Mouse (Mus musculus) stomach, postnatal 0 days (tissue): Measurements from ENCODE around the gene Ier5l. TPM values are rescaled to one million over a fixed set of nuclear protein-coding genes. Genes with fewer than 3 reads are reported as not detected.

Source experiments
- ATAC-seq: fragments of 200-750 bp; cut with Nextera tagmentation; 2 replicates; pipeline ENCODE4 v1.8.0; 2017; ENCODE audit not compliant: low FRiP score, low TSS enrichment
- DNase-seq: peaks from one replicate; pipeline ENCODE4 v3.0.0-alpha.2; 2016; ENCODE audit warnings: low spot score
- H3K27ac ChIP-seq: fragments of 300-500 bp; sonication (generic); replicated peaks from 2 replicates; pipeline ENCODE4 v1.5.1; 2014; ENCODE audit warnings: mild to moderate bottlenecking, control low read depth
- H3K27me3 ChIP-seq: fragments of 300-500 bp; sonication (generic); 2 replicates; pipeline ENCODE4 v1.6.1; 2014; ENCODE audit warnings: low read length; ENCODE audit not compliant: control insufficient read depth, insufficient read depth
- H3K36me3 ChIP-seq: fragments of 300-500 bp; sonication (generic); 2 replicates; pipeline ENCODE4 v1.6.1; 2014; ENCODE audit warnings: low read length, mixed read lengths; ENCODE audit not compliant: control insufficient read depth, insufficient read depth
- H3K4me1 ChIP-seq: fragments of 300-500 bp; sonication (generic); replicated peaks from 2 replicates; pipeline ENCODE4 v1.6.1; 2014; ENCODE audit warnings: antibody characterized with exemption; ENCODE audit not compliant: control insufficient read depth, insufficient read depth
- H3K4me2 ChIP-seq: fragments of 300-500 bp; sonication (generic); replicated peaks from 2 replicates; pipeline ENCODE4 v1.6.1; 2014; ENCODE audit warnings: low read depth, mild to moderate bottlenecking, control low read depth, moderate library complexity
- H3K4me3 ChIP-seq: fragments of 300-500 bp; sonication (generic); 2 replicates; pipeline ENCODE4 v1.5.1; 2014; ENCODE audit warnings: low read depth, low read length, control low read depth
- H3K9ac ChIP-seq: fragments of 300-500 bp; sonication (generic); 2 replicates; pipeline ENCODE4 v1.6.1; 2014; ENCODE audit warnings: mild to moderate bottlenecking, low read length, control low read depth, mixed read lengths
- H3K9me3 ChIP-seq: fragments of 300-500 bp; sonication (generic); 2 replicates; pipeline ENCODE4 v1.6.1; 2016; ENCODE audit warnings: low read length; ENCODE audit not compliant: control insufficient read depth
- CTCF ChIP-seq: IDR thresholded peaks from 2 replicates; pipeline ENCODE4 v1.5.1; 2016; ENCODE audit warnings: antibody characterized with exemption, low read depth, mild to moderate bottlenecking, moderate library complexity
- EP300 ChIP-seq: optimal IDR thresholded peaks from 2 replicates; pipeline ENCODE3; 2016; ENCODE audit warnings: antibody characterized with exemption
- WGBS: fragments of 180-500 bp; shearing (Covaris S2); extraction: QIAGEN DNeasy Blood & Tissue Kit; methylation state at CpG from one replicate; pipeline ENCODE4 v1.1.7; 2014; 5-methylcytosine and 5-hydroxymethylcytosine counted together
- polyA plus RNA-seq: library from polyadenylated mRNA; unstranded; fragments of >200 nt; fragmentation: Nextera tagmentation; extraction: Ambion mirVana; gene quantifications from 2 replicates; pipeline ENCODE4 v1.2.1, GENCODE M21; 2015

Ier5l gene
- polyA plus RNA-seq, 1 experiment from 2014 or later: 1.8 TPM

DNA sequence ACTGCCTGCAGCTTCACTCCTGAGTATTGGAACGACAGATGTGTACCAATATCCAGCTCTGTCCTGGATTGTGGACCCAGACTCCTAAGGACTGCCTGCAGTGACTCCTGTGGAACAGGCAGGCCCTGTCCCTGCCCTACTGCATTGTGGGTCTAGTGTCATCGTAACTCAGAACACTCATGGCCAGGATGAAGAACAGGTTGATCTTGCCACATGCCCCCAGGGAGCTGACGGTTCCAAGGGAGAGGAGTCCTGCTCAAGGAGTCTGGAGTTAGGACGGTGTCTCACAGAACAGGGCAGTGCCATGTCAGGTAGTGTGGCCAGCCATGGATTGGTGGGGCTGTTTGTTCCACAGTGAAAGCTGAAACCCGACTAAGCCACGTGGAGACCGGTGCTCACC, 27.7 kb upstream of the Ier5l start:
- no peak overlapping the region for H3K4me2 ChIP-seq
- no peak for ATAC-seq
- H3K27me3 ChIP-seq: no peaks in the 10 kb centered on the region
- no peaks in the 10 kb centered on the region for H3K4me1 ChIP-seq
- H3K4me3 ChIP-seq: no peak overlapping the region
- H3K9ac ChIP-seq: no peak overlapping the region
- H3K27ac ChIP-seq: no peak overlapping the region
- DNase-seq: no peak
- no peak for TF ChIP-seq EP300
- no peak for TF ChIP-seq CTCF
- no peaks in the 10 kb centered on the region for H3K36me3 ChIP-seq
- 62% methylated on average over 7 of the region's 7 CpGs for WGBS
- H3K9me3 ChIP-seq: no peaks in the 10 kb centered on the region

DNA sequence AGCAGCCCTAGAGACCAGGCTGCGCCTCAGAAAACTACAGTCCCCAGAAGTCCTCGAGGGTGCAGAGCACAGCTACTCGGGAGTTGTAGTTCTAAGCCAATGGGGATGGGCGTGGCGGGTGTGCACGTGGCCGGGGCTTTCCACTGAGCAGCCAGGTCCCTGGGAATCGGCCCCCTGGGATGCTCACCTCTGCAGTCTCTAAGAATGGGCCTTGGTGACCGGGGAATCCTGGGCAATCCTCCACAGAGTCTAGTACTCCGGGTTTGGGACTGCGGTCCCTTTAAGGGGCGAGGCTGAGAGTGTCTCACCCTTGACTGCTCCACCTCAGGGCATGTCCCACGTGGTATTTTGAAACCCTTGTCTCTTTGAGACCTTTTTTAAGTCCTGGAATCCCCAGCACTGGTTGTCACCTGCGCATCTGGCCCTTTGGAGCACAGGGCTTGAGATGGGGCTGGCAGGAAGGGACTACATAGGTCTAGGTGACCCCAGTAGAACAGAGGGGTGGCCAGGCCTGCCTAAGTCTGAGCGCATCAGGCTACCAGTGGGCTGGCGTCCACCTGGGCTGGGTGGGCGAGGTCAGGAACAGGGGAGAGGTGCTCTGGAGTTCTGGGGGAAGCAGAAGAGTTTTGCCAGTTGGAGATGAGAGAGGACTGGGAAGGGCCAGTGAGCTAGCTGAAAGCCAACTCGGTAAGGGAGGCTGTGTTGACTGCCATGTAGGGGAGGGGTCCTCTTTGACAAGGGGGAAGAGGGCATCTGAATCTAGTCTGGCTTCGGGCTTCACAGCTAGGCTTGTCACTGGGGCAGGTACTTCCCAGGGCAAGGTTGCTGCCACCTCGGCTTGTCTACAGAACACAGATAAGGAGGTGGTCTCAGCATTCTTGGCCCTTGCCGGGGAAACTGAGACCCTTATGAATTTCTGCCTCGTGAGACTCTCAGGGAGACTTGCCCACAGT, 22.2 kb upstream of the Ier5l start:
- H3K9ac ChIP-seq: peak overlapping the region; percentile 35; the same call in 1 of the 2 replicates
- no peak overlapping the region for H3K27ac ChIP-seq
- 21% methylated on average over 22 of the region's 22 CpGs for WGBS
- ATAC-seq: peak; percentile 94
- H3K36me3 ChIP-seq: no peaks in the 10 kb centered on the region
- no peaks in the 10 kb centered on the region for H3K27me3 ChIP-seq
- peak; percentile 79 for DNase-seq
- 0 out of 2 replicates have a peak, but pooled peaks have one; percentile 8 for TF ChIP-seq CTCF
- no peak for TF ChIP-seq EP300
- H3K4me1 ChIP-seq: peaks cover 4% of the 10 kb centered on the region; the same call in 1 of the 2 replicates
- peak overlapping the region; percentile 60 for H3K4me2 ChIP-seq
- H3K9me3 ChIP-seq: no peaks in the 10 kb centered on the region
- peak overlapping the region; percentile 29 for H3K4me3 ChIP-seq

DNA sequence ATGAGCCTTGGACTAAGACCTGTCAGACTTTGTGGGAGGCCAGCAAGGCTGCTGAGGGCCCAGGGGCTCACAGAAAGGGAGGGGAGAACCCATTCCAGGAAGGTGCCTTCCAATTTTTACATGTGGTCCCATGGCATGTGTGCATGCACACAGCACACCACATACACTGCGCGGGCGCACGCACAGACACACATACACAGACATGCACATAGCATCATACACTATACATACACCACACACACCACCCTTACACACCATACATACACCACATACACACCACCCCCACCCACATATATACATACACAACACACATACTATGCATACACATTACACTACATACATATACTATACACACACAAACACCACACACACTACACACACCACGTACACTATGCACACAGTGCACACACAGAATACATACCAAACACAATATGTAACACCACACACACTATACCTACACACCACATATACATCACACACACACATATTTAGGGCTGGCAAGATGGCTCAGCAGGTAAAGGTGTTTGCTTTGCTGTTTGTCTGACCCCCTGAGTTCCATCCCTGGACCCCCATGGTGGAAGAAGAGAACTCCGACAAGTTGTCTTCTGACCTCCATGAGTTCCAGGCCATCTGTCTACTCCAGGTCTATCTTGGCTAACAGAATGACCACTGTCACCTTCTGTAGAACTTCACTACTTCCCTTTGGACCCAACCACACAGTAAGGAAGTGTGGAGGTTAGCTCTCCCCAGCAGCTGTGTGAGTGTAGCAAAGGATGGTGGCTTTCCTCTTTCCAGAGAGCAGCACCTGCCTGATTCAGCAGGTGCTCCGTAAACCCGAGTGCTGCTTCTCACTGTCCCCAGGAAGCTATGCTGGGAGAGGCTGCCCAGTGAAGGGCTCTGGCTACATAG, 21.2 kb upstream of the Ier5l start:
- no peaks in the 10 kb centered on the region for H3K9me3 ChIP-seq
- peak overlapping the region; percentile 29; the same call in 1 of the 2 replicates for H3K4me3 ChIP-seq
- TF ChIP-seq CTCF (no peak), EP300 (no peak)
- ATAC-seq (peak; percentile 24; the same call in 1 of the 2 replicates), DNase-seq (no peak)
- no peaks in the 10 kb centered on the region for H3K36me3 ChIP-seq
- H3K27ac ChIP-seq: no peak overlapping the region
- no peaks in the 10 kb centered on the region for H3K27me3 ChIP-seq
- H3K9ac ChIP-seq: no peak overlapping the region
- peak overlapping the region; percentile 60 for H3K4me2 ChIP-seq
- 80% methylated on average over 8 of the region's 8 CpGs for WGBS
- peaks cover 4% of the 10 kb centered on the region; the same call in 1 of the 2 replicates for H3K4me1 ChIP-seq

DNA sequence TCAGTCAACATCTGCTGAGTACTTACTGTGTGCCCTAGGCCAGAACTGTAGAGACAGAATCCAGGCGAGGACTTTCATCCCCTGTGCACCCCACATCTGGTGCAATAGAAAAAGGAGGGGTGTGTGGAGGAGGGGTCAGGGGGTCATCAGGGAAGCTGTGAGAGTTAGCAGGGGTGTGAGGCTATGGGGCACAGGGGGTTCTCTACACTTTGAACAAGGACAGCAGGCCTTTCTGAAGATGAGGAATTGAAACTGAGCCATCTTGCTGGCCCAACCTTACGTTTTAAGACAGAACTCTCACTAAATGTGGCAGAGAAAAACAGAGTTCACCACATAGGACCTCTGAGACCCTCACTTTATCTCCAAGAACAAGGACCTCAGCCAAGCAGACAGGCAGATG, 16.4 kb upstream of the Ier5l start:
- DNase-seq (no peak), ATAC-seq (no peak)
- TF ChIP-seq CTCF (no peak), EP300 (no peak)
- H3K9ac ChIP-seq: no peak overlapping the region
- WGBS: 84% methylated on average over 2 of the region's 2 CpGs
- no peaks in the 10 kb centered on the region for H3K27me3 ChIP-seq
- no peak overlapping the region for H3K4me3 ChIP-seq
- no peaks in the 10 kb centered on the region for H3K9me3 ChIP-seq
- no peaks in the 10 kb centered on the region for H3K4me1 ChIP-seq
- no peak overlapping the region for H3K4me2 ChIP-seq
- no peak overlapping the region for H3K27ac ChIP-seq
- H3K36me3 ChIP-seq: no peaks in the 10 kb centered on the region

DNA sequence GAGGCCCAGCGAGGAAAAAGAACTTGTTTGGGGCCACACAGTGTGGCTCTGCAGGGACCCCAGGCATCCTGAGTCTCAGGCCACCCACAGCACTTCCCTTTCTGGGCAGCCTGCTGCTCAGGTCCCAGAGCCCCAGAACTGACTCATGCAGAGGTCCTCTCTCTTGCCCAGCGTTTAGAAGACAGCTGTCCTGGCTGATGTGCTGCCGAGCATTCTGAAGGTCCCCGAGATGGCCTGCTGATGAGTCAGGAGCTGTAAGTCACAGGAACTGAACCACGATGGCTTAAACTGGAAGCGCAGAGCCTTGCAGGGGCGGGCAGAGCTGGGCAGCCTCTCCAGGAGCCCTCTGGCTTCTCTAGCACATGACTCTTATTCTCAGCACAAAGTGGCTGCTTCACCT, 13.6 kb upstream of the Ier5l start:
- no peak for TF ChIP-seq EP300
- TF ChIP-seq CTCF: no peak
- no peaks in the 10 kb centered on the region for H3K27me3 ChIP-seq
- H3K4me3 ChIP-seq: no peak overlapping the region
- 38% methylated on average over 7 of the region's 7 CpGs for WGBS
- ATAC-seq: peak; percentile 19; the same call in 1 of the 2 replicates
- DNase-seq: no peak
- no peak overlapping the region for H3K4me2 ChIP-seq
- no peaks in the 10 kb centered on the region for H3K9me3 ChIP-seq
- no peaks in the 10 kb centered on the region for H3K36me3 ChIP-seq
- H3K9ac ChIP-seq: no peak overlapping the region; the same call in 1 of the 2 replicates
- H3K27ac ChIP-seq: no peak overlapping the region
- H3K4me1 ChIP-seq: no peaks in the 10 kb centered on the region
